Mouse (Mus musculus) inflammation-experienced regulatory T-cells, adult 6 months (primary cell): ENCODE measurements around the gene Wdpcp. TPM values are rescaled to one million over a fixed set of nuclear protein-coding genes. Genes with fewer than 3 reads are reported as not detected.

Source experiments
- ATAC-seq: one replicate; pipeline ENCODE4 v1.8.0; 2017
- polyA plus RNA-seq, 3 experiments: library from polyadenylated mRNA; unstranded; fragments of 100-300 nt; shearing (Covaris generic); gene quantifications; one replicate each; pipeline ENCODE4 v1.2.1; 2017

Gene Wdpcp
- polyA plus RNA-seq, 3 experiments from 2014 or later, result 0.20 to 2.2 (median 0.25) TPM

DNA sequence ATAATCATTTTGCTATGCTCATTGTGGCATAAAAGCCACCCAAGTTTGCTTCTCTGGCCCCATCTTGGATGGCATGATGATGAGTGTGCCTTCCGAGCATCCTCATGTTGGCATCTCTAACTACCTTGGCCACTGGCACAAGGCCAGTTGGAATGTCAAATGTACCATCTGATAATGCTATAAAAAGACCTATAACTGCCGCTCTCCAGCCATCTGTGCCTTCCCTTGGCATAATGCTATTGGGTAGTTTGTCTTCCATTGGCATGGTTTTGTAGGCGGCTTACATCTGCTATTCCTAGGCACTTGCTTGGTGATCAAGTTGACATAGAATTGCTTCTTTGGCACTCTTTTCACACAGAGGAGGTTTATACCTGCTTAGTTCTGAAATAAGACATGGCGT lies 191.2 kb downstream of the Wdpcp start:
- ATAC-seq, result no peak

DNA sequence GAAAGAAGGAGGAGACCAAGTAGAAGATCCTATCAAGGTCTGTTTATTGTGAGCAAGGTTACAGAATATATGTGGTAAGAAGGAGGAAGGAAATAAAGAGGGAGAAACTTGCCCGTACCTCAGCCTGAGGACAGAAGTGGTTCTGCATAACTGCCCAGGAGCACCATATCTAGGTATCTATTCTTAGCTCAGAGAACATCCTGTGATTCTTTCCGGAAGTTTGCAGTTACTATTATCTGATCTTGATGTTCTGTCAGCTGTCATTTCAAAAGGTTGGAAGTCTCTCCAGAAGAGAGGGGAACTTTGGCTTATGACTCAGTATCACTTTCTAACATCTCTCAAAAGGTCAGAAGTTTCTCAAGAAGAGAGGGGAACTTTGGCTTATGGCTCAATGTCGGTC lies 216.8 kb downstream of the Wdpcp start:
- no peak for ATAC-seq

DNA sequence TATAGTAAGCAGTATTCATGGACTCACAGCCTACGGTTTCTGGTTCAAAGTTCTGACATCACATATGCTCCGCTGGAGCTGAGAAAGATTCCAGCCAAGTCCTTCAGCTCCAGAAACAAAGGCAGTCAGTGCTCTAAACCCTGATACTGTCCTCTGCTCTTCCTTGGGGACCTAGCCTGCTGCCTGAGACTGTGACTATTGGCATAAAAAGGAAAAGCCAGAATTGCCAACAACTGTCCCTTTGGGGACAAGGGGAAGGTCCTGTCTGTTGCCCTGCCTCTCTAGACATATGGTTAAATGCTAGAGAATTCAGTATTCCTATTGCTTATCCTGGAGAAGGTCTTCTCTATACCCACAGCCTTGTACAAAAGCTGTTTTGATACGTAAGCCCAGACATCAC lies 252.9 kb downstream of the Wdpcp start:
- no peak for ATAC-seq

DNA sequence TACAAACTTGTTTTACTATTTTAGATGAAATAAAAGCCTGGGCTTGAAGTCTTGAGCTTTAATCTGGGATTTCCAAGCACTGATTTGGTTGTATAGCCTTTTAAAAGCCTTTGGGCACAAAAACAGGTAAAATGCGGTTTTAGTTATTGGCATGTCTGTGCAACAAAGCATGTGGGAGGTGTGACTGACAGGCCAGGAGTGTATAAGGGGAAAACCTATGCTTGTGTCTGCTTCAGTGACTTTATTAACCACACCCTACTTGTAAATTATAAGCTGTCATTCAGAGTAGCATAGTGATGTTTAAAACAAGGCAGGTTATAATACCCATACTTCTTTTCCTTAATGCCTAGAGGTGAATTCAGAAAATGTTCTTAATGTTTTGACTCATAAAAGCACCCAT lies 254.5 kb downstream of the Wdpcp start:
- ATAC-seq, result no peak

DNA sequence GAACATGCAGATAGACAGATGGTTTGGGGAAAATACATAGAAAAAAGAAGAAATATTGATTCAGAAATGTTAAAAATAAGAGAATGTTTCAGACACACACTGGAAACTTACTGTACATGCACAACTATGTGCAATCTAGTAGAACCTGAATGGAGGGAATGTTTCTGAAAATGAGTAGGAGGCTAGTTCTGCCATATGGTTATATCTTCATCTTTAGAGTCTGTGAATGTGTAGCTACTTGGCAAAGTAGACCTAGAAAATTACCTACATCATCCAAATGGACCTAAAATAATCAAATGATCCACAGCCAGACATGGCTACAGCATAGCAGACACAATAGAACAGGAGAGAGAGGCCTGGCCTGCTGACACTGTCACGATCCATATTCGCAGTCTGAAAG lies 275.0 kb downstream of the Wdpcp start:
- ATAC-seq, result no peak

DNA sequence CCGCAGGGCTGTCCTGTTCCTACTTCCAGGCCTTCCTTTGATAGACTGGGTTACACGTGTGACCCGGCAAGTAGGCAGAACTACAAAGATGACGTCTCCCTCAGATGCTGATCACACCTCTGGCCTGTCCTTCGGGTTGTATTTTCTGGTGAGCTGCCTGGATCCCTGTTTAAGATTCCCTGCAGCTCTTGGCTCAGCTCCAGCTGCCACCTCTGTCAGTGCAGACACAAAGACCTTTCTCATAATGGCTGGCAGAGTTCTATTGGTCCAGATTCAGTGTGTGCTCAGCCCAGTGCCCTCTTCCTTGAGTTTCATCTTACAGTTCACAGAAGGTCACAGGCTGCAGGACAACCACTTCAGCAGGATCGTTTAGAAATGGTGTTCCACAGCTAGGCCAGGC lies 292.0 kb downstream of the Wdpcp start:
- no peak for ATAC-seq

DNA sequence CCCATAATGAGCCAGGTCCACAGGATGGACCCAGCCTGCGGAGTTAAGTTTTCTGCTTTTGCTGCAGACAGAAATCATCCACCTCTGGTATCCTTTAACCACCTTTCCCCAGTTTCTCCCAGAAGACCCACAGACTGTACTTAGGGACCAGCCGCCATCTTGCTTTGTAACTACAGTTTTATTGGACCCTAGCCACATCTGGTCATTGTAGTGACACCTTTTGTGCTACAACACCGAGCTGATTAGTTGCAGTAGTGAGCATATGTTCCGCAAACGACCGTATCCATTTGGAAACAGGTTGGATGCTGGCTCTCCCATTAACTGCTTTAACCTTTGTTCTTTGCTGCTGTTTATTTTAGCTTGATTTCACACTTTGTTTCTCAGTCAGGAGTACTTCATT lies 292.5 kb downstream of the Wdpcp start:
- no peak for ATAC-seq

DNA sequence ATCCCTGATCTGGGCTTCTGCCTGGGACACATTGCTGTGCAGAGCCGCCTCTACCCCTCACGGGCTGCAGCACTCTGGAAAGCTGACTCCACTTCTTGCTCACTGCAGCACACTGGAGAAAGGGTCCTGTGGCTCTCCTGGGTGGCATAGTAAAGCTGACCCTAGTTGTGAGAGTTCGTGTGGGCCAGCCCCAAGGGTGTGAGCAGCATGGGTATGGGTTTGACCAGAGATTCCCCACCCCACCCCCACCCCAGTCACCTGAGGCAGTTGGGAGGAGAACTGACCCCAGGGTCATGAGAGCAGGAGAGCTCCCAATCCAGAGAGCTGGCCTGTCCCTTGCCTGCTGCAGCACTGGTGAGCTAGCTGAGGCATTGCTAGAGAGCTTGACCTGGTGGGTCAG lies 296.6 kb downstream of the Wdpcp start:
- ATAC-seq, result no peak

DNA sequence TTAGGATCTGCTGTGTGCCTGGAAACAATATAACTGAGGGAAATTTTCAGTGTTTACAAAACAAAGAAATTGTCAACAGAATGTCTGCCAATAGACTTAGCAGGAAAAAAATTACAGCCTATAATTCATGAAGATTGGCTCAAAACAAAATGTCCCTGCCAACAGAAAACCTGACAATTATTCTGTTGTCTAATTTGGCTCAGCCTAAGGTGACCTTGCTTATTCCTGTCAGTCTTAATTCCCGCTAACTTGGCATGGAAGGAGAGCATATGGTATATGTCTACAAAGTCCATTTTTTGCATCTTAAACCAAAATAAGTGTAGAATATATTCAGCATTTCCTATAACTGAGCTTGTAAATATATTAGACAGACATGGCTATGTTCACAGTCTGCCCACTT lies 298.8 kb downstream of the Wdpcp start:
- ATAC-seq, result no peak

DNA sequence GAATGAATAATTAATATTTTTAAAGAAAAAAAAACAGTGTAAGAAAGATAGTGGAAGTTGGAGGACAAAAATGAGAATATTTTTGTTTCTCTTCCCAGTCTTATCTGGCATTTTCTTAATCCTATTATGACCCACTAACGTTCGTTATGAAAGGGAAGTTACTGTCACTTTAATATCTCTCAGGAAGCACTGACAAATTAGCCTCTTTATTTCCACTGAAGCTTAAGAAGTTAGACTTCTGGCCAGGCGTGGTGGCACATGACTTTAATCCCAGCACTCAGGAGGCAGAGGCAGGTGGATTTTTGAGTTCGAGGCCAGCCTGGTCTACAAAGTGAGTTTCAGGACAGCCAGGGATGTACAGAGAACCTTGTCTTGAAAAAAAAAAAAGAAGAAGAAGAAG lies 299.7 kb downstream of the Wdpcp start:
- no peak for ATAC-seq

DNA sequence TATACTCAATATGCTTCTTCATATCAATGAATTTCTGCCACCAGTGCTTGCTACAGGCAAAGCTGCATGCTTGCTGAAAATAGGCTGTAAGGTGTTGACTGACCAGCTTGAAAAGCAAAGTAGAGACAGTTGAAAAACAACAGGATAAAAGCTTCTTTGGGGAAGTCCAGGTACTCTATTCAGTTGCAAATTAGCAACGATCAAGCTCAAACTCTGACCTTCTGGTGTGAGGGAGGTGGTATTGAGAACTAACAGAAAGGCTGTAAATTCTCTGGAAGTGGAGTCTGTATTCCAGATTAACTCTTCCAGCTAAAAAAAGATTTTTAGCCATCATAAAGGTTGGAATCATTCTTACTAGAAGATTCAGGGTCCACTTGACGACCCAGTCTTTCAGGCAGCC lies 303.0 kb downstream of the Wdpcp start:
- ATAC-seq, result no peak

DNA sequence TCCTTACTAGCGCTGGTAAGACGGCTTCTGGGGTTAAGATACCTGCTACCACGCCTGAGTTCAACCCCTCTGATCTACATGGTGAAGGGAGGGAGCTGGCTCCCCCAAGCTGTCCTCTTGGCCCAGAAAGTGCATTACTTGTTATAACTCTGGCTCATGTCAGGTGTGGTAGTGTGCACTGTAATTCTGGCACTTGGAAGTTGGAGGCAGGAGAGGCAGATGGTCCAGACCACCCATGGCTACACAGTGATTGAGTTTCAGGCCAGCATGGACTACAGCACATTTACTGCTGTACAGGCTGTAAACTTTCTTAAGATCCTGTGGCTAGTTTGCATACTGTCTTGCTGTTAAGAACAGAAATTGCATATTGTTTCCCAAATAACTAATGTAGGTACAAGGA lies 322.7 kb downstream of the Wdpcp start:
- ATAC-seq, result no peak

DNA sequence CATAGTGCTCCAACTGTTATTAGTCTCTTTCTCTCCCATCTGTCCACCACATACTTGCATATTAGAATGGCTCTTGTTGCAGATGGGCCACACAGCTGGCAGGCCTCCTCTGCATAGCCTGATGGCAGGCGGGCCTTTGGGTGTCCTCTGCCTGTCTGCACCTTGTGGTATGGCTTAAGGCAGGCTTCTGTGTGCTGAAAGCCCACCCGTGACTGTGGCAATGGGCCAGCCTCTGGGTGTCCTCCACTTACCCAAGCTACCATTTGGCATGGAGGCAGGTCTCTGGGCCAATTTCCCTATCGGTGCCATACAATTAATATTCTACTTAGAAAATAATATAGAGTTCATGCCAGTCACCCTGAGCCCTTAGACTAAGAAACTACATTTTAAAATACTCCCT lies 350.5 kb downstream of the Wdpcp start:
- ATAC-seq, result no peak

Other genes with a start within 250 kb of the Wdpcp start
- 10 to 100 TPM; 35.8 to 49.2 (median 36.8) TPM for gene Ugp2, start 201.0 kb upstream of the Wdpcp start, polyA plus RNA-seq
- gene Mdh1, start 132 bp downstream of the Wdpcp start, polyA plus RNA-seq, result 100 to 1,000 TPM; 421 to 446 (median 430) TPM